Mouse (Mus musculus): Measurements from ENCODE around the gene Fam155a.
"Not testable (repeated sequence)": the region's sequence is repeated elsewhere in the genome, so short reads cannot be mapped to it uniquely, and the experiment has no call there.

The Fam155a gene

GRCm38 (mm10) chr8:9660014-9660413, 110.9 kb downstream of the Fam155a start:
- DNase-seq (ENCODE audit: low spot score in 2 of 2) = not testable (repeated sequence)

- peak; percentile 15 to 56 for DNase-seq (ENCODE audit: low spot score in 2 of 2)
Measured at GRCm38 (mm10) chr8:9656901-9657300, 114.1 kb downstream of the Fam155a start.

GRCm38 (mm10) chr8:9654826-9655225, 116.1 kb downstream of the Fam155a start:
- no peak for DNase-seq (ENCODE audit: low spot score in 2 of 2)

GRCm38 (mm10) chr8:9653643-9654042, 117.3 kb downstream of the Fam155a start:
- no peak for DNase-seq (ENCODE audit: low spot score in 2 of 2)

GRCm38 (mm10) chr8:9638162-9638561, 132.8 kb downstream of the Fam155a start:
- DNase-seq (ENCODE audit: low spot score in 2 of 2) = no peak

GRCm38 (mm10) chr8:9635240-9635639, 135.7 kb downstream of the Fam155a start:
- DNase-seq (ENCODE audit: low spot score in 2 of 2) = no peak

- no peak for DNase-seq (ENCODE audit: low spot score in 2 of 2)
Measured at GRCm38 (mm10) chr8:9607086-9607701, 163.8 kb downstream of the Fam155a start.

GRCm38 (mm10) chr8:9596003-9596402, 175.0 kb downstream of the Fam155a start:
- DNase-seq (ENCODE audit: low spot score in 2 of 2) = no peak

GRCm38 (mm10) chr8:9581836-9582235, 189.1 kb downstream of the Fam155a start:
- DNase-seq (ENCODE audit: low spot score in 2 of 2) = peak; percentile 25 to 54

GRCm38 (mm10) chr8:9580192-9580591, 190.8 kb downstream of the Fam155a start:
- no peak for DNase-seq (ENCODE audit: low spot score in 2 of 2)

- no peak for DNase-seq (ENCODE audit: low spot score in 2 of 2)
Measured at GRCm38 (mm10) chr8:9571977-9572376, 199.0 kb downstream of the Fam155a start.

GRCm38 (mm10) chr8:9569516-9570170, 201.3 kb downstream of the Fam155a start:
- peak in 1 of 2 experiments; percentile 27 for DNase-seq (ENCODE audit: low spot score in 2 of 2)

GRCm38 (mm10) chr8:9549199-9549598, 221.8 kb downstream of the Fam155a start:
- no peak for DNase-seq (ENCODE audit: low spot score in 2 of 2)

GRCm38 (mm10) chr8:9547558-9547954, 223.4 kb downstream of the Fam155a start:
- DNase-seq (ENCODE audit: low spot score in 2 of 2) = no peak

- DNase-seq (ENCODE audit: low spot score in 2 of 2) = no peak
Measured at GRCm38 (mm10) chr8:9546919-9547557, 223.9 kb downstream of the Fam155a start.

GRCm38 (mm10) chr8:9546429-9546828, 224.5 kb downstream of the Fam155a start:
- no peak for DNase-seq (ENCODE audit: low spot score in 2 of 2)

- no peak for DNase-seq (ENCODE audit: low spot score in 2 of 2)
Measured at GRCm38 (mm10) chr8:9545665-9546064, 225.3 kb downstream of the Fam155a start.

GRCm38 (mm10) chr8:9535730-9536372, 235.1 kb downstream of the Fam155a start:
- no peak for DNase-seq (ENCODE audit: low spot score in 2 of 2)

- no peak for DNase-seq (ENCODE audit: low spot score in 2 of 2)
Measured at GRCm38 (mm10) chr8:9526515-9526914, 244.4 kb downstream of the Fam155a start.

GRCm38 (mm10) chr8:9521577-9521976, 249.4 kb downstream of the Fam155a start:
- no peak for DNase-seq (ENCODE audit: low spot score in 2 of 2)

- no peak for DNase-seq (ENCODE audit: low spot score in 2 of 2)
Measured at GRCm38 (mm10) chr8:9500751-9501150, 270.2 kb downstream of the Fam155a start.

- DNase-seq (ENCODE audit: low spot score in 2 of 2) = no peak
Measured at GRCm38 (mm10) chr8:9494225-9494598, 276.7 kb downstream of the Fam155a start.
